Mouse (Mus musculus): ENCODE data around the gene Clpb. TPM values are rescaled to one million over a fixed set of nuclear protein-coding genes. Genes with fewer than 3 reads are reported as not detected.

Clpb gene
- polyA plus RNA-seq, 1 experiment = 3.1 TPM

DNA sequence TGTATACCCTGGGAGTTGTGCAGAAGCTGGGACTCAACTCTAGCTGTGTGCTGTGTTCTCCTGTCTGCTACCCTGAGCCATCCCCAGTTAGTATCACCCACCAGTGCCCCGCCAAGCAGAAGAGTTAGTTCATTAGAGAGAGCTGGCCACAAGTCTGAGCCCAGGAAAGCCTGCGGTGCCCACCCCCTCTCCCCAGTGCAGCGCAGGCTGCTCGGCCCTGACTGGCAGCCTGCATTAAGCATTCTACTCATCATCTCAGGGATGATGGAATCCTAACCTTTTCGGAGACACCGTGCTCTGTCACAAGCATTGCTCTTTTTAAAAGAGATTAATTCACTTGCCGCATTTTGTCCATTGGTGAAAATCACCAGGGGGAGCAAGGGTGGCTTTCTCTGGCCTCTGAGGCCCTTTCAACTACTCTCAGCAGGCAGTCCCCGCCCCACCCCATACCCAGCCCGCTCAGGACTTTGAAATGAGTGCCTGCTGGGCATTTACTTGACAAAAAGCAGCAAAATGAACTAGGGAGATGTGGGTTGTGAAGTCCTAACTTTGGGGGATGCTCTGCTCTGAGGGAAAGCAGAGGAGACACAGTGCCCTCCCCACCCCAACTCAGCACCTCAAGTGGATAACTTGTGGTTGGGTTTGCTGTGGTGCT lies 20.7 kb downstream of the Clpb start:
- Histone ChIP-seq H3K9me3 (ENCODE audit: control insufficient read depth, low read length) (no peaks in the 10 kb centered on the region), H3K27me3 (ENCODE audit: control insufficient read depth) (no peaks in the 10 kb centered on the region), H3K4me1 (ENCODE audit: control insufficient read depth) (peaks cover 19% of the 10 kb centered on the region), H3K36me3 (ENCODE audit: control insufficient read depth) (peaks cover 3% of the 10 kb centered on the region), H3K4me3 (replicated peaks) (no peak overlapping the region)
- TF ChIP-seq TAL1 (IDR thresholded peaks at IDR 0.05; ENCODE audit: low read length) (no peak), GATA1 (IDR thresholded peaks at IDR 0.05; ENCODE audit: low read length) (no peak)

DNA sequence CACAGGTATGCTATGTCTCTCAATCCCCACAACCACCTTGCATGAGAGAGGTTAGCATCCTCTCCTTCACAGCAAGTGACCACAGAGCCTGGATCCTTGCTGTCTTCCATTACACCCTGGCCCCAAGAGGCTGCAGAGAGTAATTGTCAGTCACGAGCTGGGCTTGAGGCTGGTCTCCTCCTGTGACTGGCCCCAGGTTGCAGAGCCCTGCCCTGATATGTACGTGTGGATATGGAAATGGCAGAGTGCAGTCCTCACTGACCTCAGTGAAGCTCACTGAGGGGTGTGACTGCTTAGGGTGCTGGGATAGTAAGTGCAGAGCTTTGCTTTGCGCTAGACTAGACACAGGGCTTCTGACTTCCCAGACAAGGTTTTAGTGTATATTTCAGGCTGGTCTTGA lies 21.2 kb downstream of the Clpb start:
- TF ChIP-seq TAL1 (IDR thresholded peaks at IDR 0.05; ENCODE audit: low read length) (no peak), GATA1 (IDR thresholded peaks at IDR 0.05; ENCODE audit: low read length) (no peak)
- Histone ChIP-seq H3K27me3 (ENCODE audit: control insufficient read depth) (no peaks in the 10 kb centered on the region), H3K4me3 (replicated peaks) (no peak overlapping the region), H3K36me3 (ENCODE audit: control insufficient read depth) (peaks cover 3% of the 10 kb centered on the region), H3K4me1 (ENCODE audit: control insufficient read depth) (peaks cover 19% of the 10 kb centered on the region), H3K9me3 (ENCODE audit: control insufficient read depth, low read length) (no peaks in the 10 kb centered on the region)

DNA sequence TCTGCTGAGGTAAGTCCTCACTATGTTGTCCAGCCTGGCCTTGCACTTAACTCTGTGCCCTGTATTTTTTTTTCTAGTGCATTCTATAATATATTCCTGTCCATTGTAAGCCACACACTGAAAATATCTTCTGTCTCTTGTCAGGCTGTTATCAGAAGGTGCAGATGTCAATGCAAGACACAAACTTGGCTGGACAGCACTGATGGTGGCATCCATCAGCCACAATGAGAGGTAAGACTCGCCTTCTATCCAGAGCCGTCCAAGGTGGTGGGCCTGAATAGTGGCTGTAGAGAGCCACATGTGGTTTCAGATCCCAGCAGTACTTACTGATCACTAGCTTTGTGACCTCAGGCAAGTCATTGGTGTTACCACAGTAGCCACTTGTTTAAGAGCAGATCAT lies 23.7 kb downstream of the Clpb start:
- H3K4me1 ChIP-seq (ENCODE audit: control insufficient read depth) = peaks cover 11% of the 10 kb centered on the region
- no peaks in the 10 kb centered on the region for H3K9me3 ChIP-seq (ENCODE audit: control insufficient read depth, low read length)
- TF ChIP-seq GATA1 (IDR thresholded peaks at IDR 0.05; ENCODE audit: low read length) (no peak), TAL1 (IDR thresholded peaks at IDR 0.05; ENCODE audit: low read length) (no peak)
- peaks cover 3% of the 10 kb centered on the region for H3K36me3 ChIP-seq (ENCODE audit: control insufficient read depth)
- no peak overlapping the region for H3K4me3 ChIP-seq (replicated peaks)
- no peaks in the 10 kb centered on the region for H3K27me3 ChIP-seq (ENCODE audit: control insufficient read depth)

DNA sequence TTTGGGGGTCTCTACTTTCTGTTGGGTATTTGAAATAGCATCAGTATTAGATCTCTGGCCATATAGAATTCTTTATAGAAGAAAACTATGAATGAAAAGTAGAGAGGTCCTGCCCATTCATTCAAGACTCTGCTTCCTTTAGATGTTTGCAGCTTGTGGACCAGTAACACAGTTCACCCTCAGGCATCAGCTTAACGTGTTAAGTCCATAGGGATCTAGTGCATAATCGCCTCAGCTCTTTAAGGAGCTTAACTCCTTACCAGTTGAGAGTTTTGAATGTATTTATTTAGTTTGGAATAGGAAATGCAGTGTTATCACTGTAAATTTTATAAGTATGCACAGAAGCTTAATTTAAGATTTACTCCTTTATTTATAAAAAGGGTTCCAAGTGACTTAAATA lies 27.0 kb downstream of the Clpb start:
- Histone ChIP-seq H3K4me1 (ENCODE audit: control insufficient read depth) (peaks cover 7% of the 10 kb centered on the region), H3K9me3 (ENCODE audit: control insufficient read depth, low read length) (no peaks in the 10 kb centered on the region), H3K36me3 (ENCODE audit: control insufficient read depth) (peaks cover 3% of the 10 kb centered on the region), H3K4me3 (replicated peaks) (no peak overlapping the region), H3K27me3 (ENCODE audit: control insufficient read depth) (no peaks in the 10 kb centered on the region)
- no peak for TF ChIP-seq GATA1 (IDR thresholded peaks at IDR 0.05; ENCODE audit: low read length)
- TF ChIP-seq TAL1 (IDR thresholded peaks at IDR 0.05; ENCODE audit: low read length) = no peak

DNA sequence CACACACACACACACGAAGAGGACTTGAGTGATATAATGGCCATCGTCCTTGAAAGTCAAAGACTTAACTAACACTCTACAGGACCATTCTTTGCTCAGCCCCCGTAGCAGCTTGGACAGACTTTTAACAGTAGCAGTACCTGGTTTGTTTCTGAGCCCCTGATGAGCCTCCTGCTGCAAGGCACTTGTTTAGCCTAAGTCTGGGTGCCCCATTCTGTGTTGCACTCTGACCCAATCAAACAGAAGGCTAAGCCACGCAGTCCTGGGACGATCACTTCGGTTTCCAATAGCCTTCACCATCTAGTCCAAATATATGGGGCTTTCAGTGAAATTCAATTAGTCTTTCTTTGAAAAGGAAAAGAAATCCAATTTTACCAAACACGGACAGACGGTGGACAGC lies 28.4 kb downstream of the Clpb start:
- TF ChIP-seq TAL1 (IDR thresholded peaks at IDR 0.05; ENCODE audit: low read length) = no peak
- no peak for TF ChIP-seq GATA1 (IDR thresholded peaks at IDR 0.05; ENCODE audit: low read length)
- Histone ChIP-seq H3K36me3 (ENCODE audit: control insufficient read depth) (peaks cover 3% of the 10 kb centered on the region), H3K9me3 (ENCODE audit: control insufficient read depth, low read length) (no peaks in the 10 kb centered on the region), H3K27me3 (ENCODE audit: control insufficient read depth) (no peaks in the 10 kb centered on the region), H3K4me3 (replicated peaks) (no peak overlapping the region), H3K4me1 (ENCODE audit: control insufficient read depth) (peaks cover 12% of the 10 kb centered on the region)

DNA sequence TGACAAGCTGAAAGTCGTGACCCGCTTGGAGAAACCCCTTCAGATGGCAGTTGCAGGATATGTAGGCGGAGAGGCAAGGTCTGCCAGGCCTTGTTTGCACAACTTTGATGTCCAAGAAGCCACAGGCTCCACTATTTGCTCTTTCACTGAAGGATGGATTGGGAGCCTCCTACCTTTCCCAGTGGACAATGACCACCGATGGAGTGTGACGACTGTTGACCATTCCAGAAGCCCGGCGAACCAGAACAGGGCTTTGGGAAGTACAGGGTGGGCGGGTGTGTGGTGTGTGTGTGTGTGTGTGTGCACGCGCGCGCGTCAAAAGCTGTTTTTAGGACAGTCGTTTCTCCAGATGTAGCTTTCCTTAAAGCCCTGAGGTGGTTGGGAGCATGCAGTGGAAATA lies 29.0 kb downstream of the Clpb start:
- Histone ChIP-seq H3K4me1 (ENCODE audit: control insufficient read depth) (peaks cover 12% of the 10 kb centered on the region), H3K9me3 (ENCODE audit: control insufficient read depth, low read length) (no peaks in the 10 kb centered on the region), H3K27me3 (ENCODE audit: control insufficient read depth) (no peaks in the 10 kb centered on the region), H3K36me3 (ENCODE audit: control insufficient read depth) (peaks cover 3% of the 10 kb centered on the region), H3K4me3 (replicated peaks) (no peak overlapping the region)
- TF ChIP-seq GATA1 (IDR thresholded peaks at IDR 0.05; ENCODE audit: low read length) (no peak), TAL1 (IDR thresholded peaks at IDR 0.05; ENCODE audit: low read length) (no peak)

DNA sequence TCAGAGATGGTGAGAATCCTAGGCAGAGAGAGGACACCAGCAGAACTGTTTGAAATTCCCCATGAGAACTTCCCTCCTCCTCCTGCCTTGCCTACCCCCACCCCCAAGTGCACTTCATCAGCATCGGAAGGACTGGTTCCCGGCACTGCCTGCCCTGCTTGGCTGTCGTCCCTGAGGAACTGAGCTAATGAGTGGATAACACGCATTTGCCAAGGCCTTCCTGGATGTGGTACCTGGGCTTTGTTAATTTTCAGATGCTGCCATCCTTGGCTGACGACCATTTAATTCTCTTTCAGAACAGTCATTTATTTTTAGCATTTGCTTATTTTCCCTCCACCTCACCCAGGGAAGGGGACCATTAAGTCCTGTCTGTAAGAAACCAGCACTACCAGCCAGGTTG lies 32.0 kb downstream of the Clpb start:
- Histone ChIP-seq H3K4me3 (replicated peaks) (no peak overlapping the region), H3K27me3 (ENCODE audit: control insufficient read depth) (no peaks in the 10 kb centered on the region), H3K9me3 (ENCODE audit: control insufficient read depth, low read length) (no peaks in the 10 kb centered on the region), H3K36me3 (ENCODE audit: control insufficient read depth) (no peaks in the 10 kb centered on the region; the same call in 1 of the 2 replicates), H3K4me1 (ENCODE audit: control insufficient read depth) (peaks cover 17% of the 10 kb centered on the region)
- no peak for TF ChIP-seq TAL1 (IDR thresholded peaks at IDR 0.05; ENCODE audit: low read length)
- no peak for TF ChIP-seq GATA1 (IDR thresholded peaks at IDR 0.05; ENCODE audit: low read length)

DNA sequence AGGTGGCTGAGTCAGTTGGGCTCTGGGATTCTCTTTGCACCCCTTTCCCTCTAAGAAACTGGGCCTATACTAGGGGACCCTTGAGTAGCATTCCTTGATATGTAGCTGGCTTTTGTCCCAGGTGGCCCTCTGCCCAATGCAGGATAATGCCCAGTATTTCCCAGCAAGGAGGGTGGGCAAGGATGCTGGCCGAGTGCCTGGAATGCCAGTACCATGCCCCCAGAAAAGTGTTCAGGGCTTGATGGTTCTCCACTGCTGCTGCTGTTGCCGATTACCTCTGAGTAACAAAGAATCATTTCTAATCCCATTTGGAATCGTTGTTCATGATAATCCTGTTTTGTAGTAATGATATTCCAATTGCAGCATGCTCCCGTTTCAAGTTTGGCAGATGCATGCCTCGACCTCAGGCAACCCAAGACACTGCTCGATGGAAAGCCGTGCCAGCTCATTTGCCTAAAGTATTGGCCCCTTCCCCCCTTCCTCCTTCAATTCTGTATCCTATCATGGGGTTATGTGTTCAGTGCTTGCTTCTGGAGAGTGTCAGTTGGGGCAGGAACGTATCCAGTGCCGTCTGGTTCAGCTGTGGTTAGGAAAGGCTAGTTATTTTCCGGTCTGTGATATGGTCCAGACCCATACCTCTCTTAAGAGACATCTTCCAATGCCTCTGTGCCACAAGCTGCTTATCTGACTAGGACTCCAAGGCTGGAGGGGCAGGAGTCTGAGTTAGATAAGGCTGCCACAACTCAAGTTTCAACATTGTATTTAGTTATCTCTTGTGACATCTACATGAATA lies 33.7 kb downstream of the Clpb start:
- no peaks in the 10 kb centered on the region for H3K27me3 ChIP-seq (ENCODE audit: control insufficient read depth)
- TF ChIP-seq TAL1 (IDR thresholded peaks at IDR 0.05; ENCODE audit: low read length) = peak; percentile 34; the same call in 1 of the 3 replicates
- no peak for TF ChIP-seq GATA1 (IDR thresholded peaks at IDR 0.05; ENCODE audit: low read length)
- no peaks in the 10 kb centered on the region for H3K9me3 ChIP-seq (ENCODE audit: control insufficient read depth, low read length)
- no peak overlapping the region for H3K4me3 ChIP-seq (replicated peaks)
- H3K4me1 ChIP-seq (ENCODE audit: control insufficient read depth) = peaks cover 17% of the 10 kb centered on the region
- H3K36me3 ChIP-seq (ENCODE audit: control insufficient read depth) = no peaks in the 10 kb centered on the region

DNA sequence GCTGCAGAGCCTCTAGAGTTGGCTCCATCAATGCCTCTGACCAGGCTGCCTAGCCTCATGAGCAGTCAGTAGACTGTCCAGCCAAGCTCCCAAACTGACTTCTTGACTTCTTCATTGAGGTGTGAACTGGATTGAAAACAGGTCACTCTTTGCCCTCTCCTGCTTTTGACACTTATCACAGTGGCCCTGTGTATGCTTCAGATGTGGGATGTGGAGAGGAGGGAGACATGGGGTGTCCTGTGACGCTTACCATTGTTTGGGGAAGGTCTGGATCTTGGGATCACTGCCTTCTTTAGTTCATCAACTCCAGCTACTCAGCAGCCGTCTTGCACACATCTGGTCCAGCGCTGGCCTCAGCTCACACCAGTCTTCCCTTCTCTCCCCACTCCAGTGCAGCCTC lies 36.9 kb downstream of the Clpb start:
- Histone ChIP-seq H3K4me1 (ENCODE audit: control insufficient read depth) (peaks cover 17% of the 10 kb centered on the region), H3K27me3 (ENCODE audit: control insufficient read depth) (no peaks in the 10 kb centered on the region), H3K36me3 (ENCODE audit: control insufficient read depth) (peaks cover 2% of the 10 kb centered on the region; the same call in 1 of the 2 replicates), H3K9me3 (ENCODE audit: control insufficient read depth, low read length) (no peaks in the 10 kb centered on the region), H3K4me3 (replicated peaks) (no peak overlapping the region)
- TF ChIP-seq GATA1 (IDR thresholded peaks at IDR 0.05; ENCODE audit: low read length) (no peak), TAL1 (IDR thresholded peaks at IDR 0.05; ENCODE audit: low read length) (no peak)
